Mouse (Mus musculus): ENCODE results near the gene Lmcd1. TPM values are rescaled to one million over a fixed set of nuclear protein-coding genes. Genes with fewer than 3 reads are reported as not detected.
A peak's percentile ranks its signal among the peaks of the same experiment; 100 is the strongest.

Gene Lmcd1
- polyA plus RNA-seq, 1 experiment = 129 TPM

DNA sequence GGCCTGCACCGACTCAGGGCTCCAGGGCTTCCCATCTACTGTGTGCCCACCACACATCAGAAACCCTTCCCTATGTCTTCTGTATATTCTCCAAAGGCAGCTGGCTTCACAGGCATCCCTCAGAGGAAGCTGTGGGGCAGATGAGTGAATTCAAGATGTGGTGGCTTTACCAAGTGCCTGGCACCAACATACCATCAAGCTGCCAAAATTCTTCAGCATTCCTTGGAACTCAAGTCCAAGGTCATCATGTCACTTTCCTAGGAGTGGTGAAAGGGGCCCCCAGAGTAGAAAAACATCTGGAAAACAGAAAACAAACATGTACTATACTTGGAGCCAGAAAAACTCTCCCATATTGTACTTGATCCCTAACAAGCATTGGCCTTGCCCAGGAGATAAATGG, 85.8 kb downstream of the Lmcd1 start:
- DNase-seq (ENCODE audit: low spot score) = no peak

DNA sequence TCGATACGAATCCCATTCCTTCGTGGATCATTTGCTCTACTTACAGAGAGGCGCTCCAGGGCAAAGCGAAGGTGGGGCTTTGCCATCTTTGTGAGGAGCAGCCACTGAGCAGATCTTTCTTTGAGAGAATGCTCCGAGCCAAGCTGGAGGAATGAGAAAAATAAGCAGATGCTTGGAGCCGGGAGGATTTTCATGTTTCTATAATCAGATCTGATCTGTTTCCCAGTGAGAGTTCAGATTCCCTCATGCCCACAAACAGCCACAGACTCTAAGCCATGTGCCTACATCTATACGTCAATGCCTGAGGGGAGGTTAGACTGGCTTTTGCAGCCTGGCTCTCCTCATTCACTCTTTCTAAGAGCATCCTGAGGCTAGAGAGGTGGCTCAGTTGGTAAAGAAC, 87.1 kb downstream of the Lmcd1 start:
- no peak for DNase-seq (ENCODE audit: low spot score)

DNA sequence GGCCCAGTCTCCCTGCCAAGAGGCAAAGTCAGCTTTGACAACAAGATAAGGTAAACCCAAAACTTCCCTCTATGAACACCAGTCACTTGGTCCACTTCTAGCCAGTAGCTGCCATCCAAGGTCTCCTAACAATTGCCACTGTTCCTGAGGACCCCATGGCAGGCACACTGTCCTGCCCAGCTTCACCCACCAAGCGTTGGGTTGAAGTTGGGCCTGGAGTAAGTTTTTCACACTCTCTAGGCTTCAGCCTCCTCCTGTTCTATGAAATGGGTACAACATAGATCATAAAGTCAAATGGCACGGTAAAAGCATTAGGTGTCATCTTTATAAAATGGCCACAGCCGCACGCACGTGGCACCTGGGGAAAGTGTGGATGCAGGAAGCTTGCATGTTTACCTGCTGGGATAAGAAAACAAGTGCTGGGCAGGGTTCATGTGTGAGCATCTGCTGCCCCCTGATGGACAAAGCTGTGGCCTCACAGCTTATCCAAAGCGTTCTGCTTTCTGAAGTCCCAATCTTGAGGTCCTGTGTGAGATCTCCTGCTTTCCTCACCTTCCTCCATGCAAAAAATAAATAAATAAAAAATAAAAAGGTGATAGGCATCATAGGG, 88.9 kb downstream of the Lmcd1 start:
- DNase-seq (ENCODE audit: low spot score) = peak; percentile 52

DNA sequence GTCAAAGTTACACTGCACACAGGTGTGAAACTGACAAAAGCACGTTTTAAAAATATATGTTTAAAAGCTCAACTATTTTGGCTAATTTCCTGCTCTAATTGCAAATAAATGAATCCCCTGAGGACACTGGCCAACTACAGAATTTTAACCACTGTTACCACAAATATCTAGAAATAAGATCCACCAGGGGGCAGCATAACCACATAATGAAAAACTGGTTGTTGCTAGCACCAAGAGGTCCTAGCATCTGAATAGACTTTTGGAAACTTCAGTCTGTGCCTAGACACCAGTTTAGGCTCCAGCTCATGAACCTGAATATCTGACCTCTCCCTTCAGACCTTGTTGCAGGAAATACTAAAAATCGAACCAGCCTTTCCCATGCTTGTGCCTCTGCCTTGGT, 91.0 kb downstream of the Lmcd1 start:
- no peak for DNase-seq (ENCODE audit: low spot score)

DNA sequence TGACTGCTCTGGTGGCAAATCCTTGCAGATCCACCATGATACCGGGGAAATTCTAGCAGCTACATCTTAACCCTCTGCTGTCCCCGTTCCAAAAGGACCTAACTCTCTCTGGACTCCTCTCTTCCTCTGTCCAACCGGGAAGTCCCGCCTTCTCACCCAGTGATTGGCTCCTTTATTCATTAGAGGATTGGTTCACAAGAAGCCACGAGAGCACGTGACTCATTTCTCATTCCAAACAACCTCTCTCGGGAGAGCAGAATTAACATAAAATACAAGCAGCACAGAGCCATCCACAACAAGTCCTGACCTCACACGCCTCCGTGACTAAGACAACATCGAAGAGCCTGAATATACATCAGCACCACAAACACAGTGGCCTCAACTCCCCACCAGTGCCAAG, 91.7 kb downstream of the Lmcd1 start:
- DNase-seq (ENCODE audit: low spot score) = no peak

DNA sequence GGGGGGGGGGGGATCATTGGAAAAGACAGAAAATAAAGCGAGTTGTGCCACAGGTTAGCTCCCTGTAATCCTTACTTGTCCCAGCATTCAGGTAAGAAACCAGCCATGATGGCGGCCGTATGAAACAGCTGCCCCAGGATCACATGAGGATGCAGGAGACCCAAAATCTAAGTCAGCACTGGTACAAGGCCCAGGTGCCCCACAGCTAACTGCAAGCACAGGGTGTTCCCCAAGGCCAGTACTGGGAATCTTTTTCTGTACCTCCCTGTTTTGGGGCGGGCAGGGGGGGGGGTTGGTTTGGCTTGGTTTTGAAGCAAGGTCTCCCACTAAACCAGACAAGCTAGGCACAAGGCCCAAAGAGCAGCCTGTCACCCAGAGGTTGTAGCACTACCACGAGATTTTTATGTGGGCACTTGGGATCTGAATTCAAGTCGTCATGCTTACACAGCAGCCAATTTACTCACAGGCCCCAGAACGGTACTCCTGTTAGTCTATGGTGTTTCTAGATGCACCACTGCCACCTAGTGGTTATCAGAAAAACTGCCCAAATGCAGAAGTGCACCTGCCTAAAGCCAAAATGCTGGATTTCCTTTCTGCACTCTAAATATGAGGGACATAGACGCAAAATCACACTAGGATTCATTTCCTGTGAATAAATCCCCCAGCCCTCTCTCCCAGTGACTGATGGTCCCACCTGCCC, 100.5 kb downstream of the Lmcd1 start:
- no peak for DNase-seq (ENCODE audit: low spot score)

DNA sequence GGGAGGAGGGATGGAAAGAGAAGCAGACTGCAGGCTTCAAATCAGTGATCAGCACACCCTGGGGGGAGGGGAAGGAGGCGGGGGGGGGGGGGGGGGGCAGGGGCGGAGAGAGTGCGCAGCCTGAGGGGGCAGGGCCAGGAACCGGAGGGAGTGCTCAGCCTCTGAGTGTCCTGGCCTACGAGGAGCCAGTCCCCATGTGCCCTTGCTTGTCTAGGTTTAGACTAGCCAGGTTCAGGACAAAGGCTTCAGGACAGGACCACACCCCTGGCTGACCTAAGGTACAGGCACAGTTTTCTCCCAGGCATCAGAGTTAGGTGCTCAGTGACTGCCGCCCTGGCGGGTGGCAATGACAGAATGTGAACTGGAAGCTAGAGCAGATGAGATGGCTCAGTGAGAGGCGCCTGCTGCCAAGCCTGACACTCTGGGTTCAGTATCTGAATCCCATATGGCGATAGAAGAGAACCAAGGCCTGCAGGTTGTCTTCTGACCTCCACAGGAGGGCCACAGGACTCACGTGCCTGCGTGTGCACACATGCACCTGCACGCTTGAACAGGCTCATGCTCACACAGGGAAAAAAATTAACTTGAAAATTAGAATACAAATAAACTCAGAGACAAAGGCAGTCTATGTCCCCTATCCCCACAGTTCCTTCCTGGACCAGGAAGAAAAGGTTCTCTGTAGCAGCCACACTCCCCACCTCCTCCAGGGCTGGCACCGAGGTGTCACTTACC, 102.3 kb downstream of the Lmcd1 start:
- no peak for DNase-seq (ENCODE audit: low spot score)

DNA sequence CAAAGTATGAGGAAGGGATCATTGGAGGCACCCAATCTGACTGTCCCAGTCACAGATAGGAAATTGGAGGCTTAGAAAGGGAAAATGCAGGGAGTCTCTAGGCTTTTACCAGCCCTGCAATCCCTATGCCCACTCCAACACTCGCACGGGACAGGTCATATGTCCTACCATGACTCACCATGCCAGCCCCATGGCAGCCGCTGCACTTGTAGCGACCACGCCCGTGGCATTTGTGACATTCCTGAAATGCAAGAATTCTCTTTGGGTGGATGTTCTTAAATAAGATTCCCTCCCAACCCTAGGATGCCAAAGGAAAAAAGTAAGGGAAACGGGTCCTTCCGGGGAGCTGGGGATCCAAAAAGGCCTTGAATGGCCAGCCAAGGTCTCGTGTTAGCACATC, 105.5 kb downstream of the Lmcd1 start:
- DNase-seq (ENCODE audit: low spot score) = no peak

Other genes starting within 250 kb of the Lmcd1 start
- gene Ssu2, start 114.3 kb downstream of the Lmcd1 start, polyA plus RNA-seq (2012; rRNA removed) = 1.5 and 2.0 TPM in 2 replicates
- gene Cav3, start 185.7 kb downstream of the Lmcd1 start, polyA plus RNA-seq (2012; rRNA removed) = 23.7 and 23.8 TPM in 2 replicates
- gene Oxtr, start 216.2 kb downstream of the Lmcd1 start, polyA plus RNA-seq (2012; rRNA removed) = 0.75 and 0.81 TPM in 2 replicates

Data from urinary bladder, adult 2 months (tissue).